Mouse (Mus musculus): ENCODE results near the gene Sh3rf1. TPM values are rescaled to one million over a fixed set of nuclear protein-coding genes. Genes with fewer than 3 reads are reported as not detected.

Sh3rf1 gene
- total RNA-seq, 1 experiment from 2014 or later, result 9.3 TPM

DNA sequence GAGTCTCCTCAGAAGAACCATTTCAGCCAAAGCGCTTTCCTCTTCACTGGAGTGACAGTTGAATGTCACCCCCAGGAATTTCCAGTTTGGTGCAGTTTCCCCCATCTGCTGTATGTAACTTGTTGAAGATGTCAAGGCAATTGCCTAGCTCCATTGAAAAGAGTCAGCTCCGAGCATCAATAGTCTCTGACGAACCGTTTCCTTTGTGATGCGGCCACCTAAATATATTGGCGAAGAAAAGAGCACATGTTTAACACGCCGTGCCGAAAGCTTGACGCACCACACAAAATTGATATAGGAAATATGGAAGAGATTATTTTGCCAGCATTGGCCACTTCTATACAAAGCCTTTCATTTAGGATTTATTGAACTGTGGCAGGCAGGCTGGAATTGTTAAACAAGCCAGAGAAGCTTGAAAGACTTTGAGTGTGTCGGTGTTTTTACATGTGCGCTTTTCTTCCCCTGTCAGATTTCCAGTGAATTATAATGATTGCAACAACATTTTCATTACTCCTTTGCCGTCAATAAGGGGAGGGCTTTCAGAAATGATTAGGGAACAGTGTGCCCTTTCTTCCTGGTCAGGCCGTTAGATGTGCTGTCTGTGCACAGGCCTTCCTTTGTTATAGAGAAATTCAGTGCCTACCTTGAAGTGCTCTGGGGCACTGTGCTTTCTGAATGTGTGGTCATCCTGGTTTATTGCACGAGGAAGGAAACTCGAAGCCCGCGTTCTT, 77.8 kb downstream of the Sh3rf1 start:
- ATAC-seq (replicated peaks in 1 of 2; ENCODE audit: insufficient read depth in 1 of 2, low FRiP score in 2 of 2, low TSS enrichment in 1 of 2, low read depth in 1 of 2, poor library complexity in 2 of 2, severe bottlenecking in 2 of 2), result no peak

DNA sequence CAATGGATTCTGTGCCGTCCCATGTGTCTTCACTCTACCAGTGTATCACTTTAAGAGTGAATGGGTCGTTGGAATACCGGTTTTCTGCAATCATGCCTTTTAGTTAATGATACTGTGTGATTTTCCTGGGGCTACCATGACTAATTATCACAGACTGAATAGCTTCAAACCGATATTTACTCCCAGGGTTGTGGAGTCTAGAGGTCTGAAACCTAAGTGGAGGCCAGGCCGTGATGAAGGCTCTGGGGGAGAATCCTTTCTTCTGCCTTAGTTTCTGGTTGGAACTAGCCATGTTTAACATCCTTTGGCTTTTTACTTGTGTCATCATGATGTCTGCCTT, 78.3 kb downstream of the Sh3rf1 start:
- no peak for ATAC-seq (replicated peaks in 1 of 2; ENCODE audit: insufficient read depth in 1 of 2, low FRiP score in 2 of 2, low TSS enrichment in 1 of 2, low read depth in 1 of 2, poor library complexity in 2 of 2, severe bottlenecking in 2 of 2)

DNA sequence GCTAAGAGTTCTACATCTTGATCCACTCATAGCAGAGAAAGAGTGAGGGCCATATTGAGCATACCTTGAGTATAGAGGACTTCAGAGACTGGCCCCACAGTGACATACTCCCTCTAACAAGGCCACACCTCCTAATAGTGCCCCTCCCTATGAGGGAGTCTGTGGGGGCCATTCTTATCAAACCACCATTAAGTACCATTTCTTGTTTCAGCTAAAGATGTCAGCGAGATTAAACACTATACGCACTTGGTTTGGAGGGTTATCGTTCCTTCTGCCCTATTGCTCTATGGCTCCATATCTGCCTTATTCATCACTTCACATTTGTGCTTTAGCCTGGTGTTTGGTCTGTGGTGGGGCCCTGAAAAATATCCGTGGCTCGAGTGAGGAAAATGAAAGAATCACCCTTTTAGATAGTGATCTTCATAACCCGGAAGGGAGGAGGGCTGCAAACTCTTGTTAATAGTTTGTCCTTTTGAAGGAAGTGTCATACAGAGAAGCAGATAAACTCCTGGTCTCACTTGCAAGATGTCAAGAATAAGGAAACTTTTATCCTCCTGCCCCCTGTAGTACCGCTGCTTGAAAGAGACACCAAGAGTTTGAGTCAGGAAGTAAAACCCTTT, 81.9 kb downstream of the Sh3rf1 start:
- ATAC-seq (replicated peaks in 1 of 2; ENCODE audit: insufficient read depth in 1 of 2, low FRiP score in 2 of 2, low TSS enrichment in 1 of 2, low read depth in 1 of 2, poor library complexity in 2 of 2, severe bottlenecking in 2 of 2), result no peak

DNA sequence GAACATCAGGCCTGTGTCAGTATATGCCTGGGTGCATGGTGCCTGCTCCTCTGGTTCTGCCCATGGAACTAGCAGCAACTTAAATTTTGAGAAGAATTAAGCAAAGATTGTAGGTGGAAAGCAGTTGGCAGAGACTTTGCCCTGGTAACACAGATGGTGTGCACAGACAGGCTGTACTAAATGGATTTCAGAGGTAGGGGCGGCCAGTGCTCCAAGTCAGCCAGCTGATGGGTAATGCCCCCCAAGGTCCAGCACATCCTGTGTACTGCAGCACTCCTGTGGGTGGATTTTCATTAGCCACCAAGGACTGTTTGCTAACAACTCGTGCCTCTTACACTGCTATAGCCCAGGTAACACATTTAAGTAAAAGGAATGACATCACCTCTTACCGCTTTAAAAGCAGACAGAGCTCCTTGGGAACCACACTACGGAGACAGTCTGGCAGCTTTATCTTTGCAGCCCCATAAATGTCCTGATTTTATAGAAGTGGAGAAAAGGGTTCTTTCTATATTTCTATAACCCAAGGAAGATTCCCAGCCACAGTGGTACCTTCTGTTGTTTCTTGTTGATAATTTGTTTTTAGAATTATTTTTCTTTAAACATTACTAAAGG, 82.9 kb downstream of the Sh3rf1 start:
- no peak for ATAC-seq (replicated peaks in 1 of 2; ENCODE audit: insufficient read depth in 1 of 2, low FRiP score in 2 of 2, low TSS enrichment in 1 of 2, low read depth in 1 of 2, poor library complexity in 2 of 2, severe bottlenecking in 2 of 2)

DNA sequence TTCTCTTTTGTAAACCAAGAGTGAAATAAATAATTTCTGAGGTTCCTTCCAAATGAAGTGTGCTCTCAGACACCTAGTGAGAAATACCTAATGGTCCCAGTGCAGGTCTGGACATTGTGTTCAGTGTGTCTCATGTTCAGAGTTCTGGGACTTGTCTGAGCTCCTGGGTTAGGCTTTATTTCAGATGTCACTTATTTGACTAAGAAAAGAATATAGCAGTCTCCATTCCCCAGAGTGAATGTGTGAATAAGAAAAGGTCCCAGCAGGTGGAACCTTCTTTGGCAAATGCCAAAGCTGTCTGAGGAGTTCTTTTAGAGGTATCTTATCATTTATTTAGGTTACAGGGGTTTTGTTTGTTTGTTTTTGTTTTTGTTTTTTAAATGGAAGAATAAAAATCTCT, 85.2 kb downstream of the Sh3rf1 start:
- no peak for ATAC-seq (replicated peaks in 1 of 2; ENCODE audit: insufficient read depth in 1 of 2, low FRiP score in 2 of 2, low TSS enrichment in 1 of 2, low read depth in 1 of 2, poor library complexity in 2 of 2, severe bottlenecking in 2 of 2)

DNA sequence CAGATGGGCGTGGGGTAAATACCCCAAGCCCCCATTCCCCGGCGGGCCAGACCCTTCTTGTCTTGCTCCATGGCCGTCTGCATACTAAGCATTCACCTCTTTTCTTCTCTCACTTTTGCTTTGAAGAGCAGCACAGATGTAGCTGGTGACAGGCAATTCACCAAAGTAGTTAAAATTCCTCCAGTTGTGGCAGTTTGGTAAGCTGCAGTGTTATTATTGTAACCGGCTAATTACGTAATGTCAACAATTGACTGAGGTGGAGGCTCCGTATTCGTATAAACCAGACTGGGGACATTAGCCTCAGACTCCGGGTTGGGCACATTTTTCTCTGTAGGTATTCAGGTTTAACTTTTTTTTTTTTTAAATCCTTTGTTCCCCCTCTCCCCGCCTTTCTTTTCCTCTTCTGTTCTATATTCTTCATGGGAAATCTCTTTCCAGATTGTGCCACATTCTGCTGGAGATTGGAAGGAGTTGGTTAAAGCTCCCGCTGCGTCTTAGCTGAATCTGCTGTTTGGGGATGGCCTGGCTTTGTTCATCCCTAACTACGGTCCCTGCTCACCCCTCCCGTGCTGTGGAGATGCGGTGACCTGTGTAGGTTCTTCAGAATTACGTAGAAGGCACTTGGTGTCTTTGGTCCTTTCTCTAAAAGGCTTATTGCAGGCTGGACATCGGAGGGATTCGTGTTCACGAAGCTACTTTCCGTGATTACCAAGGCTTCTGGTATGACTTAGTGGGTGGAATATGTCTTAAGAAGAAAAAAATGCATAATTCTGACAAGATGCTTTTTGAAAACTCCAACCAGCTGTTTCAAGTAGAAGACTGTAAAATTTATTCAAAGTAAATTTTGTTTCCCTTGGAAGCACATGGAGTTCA, 86.1 kb downstream of the Sh3rf1 start:
- ATAC-seq (replicated peaks in 1 of 2; ENCODE audit: insufficient read depth in 1 of 2, low FRiP score in 2 of 2, low TSS enrichment in 1 of 2, low read depth in 1 of 2, poor library complexity in 2 of 2, severe bottlenecking in 2 of 2), result no peak

DNA sequence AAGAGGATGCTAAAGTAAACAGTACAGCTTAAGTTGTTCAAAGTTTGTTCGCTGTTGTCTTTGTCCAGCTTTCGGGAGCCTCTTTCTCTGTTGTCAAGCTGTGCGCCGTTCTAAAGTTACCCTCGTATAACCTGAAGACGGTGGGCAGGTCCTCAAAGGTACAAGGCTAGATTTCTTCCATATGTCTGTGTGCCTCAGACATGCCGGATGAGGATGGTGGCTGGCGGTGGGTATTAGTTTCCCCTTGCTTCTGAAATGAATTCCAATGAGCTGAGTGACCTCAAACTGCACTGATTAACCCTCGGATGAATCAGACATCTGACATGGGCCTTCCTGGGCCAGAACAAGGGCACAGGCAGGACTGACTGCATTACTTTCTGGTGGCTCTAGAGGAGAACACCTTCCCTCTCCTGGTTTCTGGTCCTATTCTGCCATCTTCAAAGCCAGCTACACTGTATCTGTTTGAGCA, 86.8 kb downstream of the Sh3rf1 start:
- no peak for ATAC-seq (replicated peaks in 1 of 2; ENCODE audit: insufficient read depth in 1 of 2, low FRiP score in 2 of 2, low TSS enrichment in 1 of 2, low read depth in 1 of 2, poor library complexity in 2 of 2, severe bottlenecking in 2 of 2)

DNA sequence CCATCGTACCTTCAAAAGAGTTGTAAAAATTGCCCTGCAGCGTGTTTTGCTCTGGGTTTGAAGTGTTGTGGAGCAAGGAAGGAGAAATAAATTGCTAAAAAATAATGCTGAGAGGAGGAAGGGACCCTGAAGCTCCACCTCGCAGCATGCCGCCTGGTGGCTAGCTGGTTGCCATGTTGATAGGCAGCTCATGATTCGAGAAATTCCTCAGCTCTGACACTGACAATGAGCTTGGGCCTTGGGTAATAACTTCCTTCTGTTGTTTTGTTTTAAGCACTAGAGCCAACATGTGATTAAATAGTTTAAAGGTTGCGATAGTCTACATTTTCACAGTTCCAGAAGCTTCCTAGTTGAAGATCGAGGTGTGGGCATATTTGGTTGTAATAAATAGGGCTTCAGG, 89.3 kb downstream of the Sh3rf1 start:
- ATAC-seq (replicated peaks in 1 of 2; ENCODE audit: insufficient read depth in 1 of 2, low FRiP score in 2 of 2, low TSS enrichment in 1 of 2, low read depth in 1 of 2, poor library complexity in 2 of 2, severe bottlenecking in 2 of 2), result no peak

DNA sequence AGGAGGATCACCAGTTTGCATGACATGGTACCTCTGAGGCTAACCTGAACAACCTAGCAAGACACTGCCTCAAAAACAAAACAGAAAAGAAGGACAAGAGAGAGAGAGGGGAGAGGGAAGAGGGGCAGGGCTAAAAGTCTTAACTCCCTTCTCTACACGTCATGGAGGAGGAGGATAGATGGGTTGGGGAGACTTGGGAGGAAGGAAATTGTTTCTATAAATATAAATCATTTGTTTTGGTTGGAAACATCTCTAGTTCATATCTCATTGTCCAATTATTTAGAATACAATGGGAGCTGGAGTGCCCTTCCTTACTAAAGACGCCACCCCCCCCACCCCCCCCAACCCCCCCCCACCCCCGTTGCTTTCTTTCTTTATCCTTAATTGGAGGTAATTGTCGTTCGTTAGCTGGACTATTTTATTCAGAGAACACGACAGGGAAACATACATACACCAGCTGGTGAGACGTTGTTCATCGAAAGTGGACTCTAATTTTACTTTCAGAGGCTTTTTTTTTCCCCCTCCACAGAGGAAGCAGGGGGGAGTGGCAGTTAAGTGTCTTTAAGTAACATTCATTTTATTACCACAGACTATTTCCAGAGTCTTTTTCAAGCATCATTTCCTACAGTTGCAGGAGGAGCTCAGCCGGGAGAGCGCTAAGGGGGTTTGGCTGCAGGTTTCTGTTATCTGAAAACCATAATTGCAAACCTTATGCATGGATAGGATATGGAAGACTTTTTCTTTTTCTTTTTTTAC, 92.5 kb downstream of the Sh3rf1 start:
- ATAC-seq (replicated peaks in 1 of 2; ENCODE audit: insufficient read depth in 1 of 2, low FRiP score in 2 of 2, low TSS enrichment in 1 of 2, low read depth in 1 of 2, poor library complexity in 2 of 2, severe bottlenecking in 2 of 2), result peak; percentile 57 to 90; a peak in 3 of 4 replicates

DNA sequence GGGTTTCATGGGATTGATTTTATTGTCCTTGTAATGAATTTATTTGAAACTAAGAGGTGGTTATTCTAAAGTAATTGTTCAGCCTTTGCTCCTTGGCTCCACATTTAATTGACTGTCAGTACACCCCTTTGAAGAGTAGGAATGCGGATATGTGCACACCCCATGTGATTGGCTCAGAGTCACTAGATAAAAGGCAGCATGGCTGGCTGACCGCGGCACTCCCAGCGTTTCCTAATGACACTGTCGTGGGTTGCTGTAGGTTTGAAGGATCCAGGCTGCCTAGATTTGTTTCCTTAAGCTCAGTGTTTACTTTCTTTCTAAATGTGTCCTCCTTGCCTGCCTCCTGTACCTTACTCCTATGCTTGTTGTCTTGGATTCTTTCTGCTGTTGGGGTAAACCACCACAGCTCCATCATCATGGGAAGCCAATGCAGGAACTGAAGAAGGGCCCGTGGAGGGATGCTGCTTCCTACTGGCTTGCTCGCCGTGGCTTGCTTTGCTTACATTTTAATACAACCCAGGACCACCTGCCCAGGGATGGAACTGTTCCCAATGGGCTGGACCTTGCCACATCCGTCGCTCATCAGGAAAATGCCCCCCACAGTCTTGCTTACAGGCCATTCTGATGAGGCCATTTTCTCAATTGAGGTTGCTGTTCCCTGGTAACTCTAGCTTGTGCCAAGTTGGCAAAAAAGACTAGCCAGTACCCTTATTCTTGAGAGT, 93.3 kb downstream of the Sh3rf1 start:
- ATAC-seq (replicated peaks in 1 of 2; ENCODE audit: insufficient read depth in 1 of 2, low FRiP score in 2 of 2, low TSS enrichment in 1 of 2, low read depth in 1 of 2, poor library complexity in 2 of 2, severe bottlenecking in 2 of 2), result no peak

DNA sequence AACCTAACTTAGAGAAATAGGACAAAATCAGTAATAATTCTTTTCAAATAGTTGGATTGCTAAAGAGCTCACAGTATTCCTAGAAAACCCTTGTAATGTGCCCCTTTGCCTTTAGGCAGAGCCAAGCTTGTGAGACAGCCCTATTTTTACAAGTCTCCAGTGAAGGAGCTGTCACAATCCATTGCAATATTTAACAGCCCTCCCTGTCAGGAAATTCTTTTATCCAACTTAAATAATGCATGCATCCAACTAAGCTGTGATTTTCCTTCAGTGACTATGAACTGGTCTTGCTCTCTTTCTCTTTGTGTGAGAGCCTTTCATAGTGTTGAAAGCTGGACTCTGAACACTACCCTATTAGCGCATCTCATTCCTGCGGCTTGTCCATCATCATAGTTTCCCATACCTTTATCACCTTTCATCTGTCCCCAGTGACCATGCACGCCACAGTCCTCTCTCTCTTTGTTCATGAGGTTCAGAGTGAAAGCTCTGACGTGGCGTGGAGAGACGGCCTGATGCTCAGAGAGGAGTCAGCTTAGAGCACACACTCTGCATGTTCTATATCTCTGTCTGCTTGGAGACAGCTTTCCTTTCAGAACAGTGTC, 94.0 kb downstream of the Sh3rf1 start:
- no peak for ATAC-seq (replicated peaks in 1 of 2; ENCODE audit: insufficient read depth in 1 of 2, low FRiP score in 2 of 2, low TSS enrichment in 1 of 2, low read depth in 1 of 2, poor library complexity in 2 of 2, severe bottlenecking in 2 of 2)

DNA sequence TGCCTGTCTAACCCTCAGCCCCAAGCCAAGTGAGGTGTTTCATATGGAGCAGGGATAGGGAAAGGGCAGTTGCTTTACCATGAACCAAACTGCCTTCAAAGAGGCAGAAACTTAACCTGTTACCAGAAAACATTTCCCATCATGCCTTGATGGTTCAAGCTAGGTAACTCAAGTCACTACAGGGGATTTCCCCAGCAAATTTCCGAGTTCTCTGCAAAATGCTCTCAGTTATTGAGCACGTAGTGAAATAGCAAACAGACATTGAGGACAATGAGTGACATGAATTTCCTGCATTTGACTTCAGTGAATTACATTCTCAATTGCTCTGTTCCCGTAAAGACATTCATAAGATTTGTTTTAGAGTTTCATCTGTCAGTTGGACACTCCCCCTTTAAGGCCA, 97.5 kb downstream of the Sh3rf1 start:
- ATAC-seq (replicated peaks in 1 of 2; ENCODE audit: insufficient read depth in 1 of 2, low FRiP score in 2 of 2, low TSS enrichment in 1 of 2, low read depth in 1 of 2, poor library complexity in 2 of 2, severe bottlenecking in 2 of 2), result no peak

DNA sequence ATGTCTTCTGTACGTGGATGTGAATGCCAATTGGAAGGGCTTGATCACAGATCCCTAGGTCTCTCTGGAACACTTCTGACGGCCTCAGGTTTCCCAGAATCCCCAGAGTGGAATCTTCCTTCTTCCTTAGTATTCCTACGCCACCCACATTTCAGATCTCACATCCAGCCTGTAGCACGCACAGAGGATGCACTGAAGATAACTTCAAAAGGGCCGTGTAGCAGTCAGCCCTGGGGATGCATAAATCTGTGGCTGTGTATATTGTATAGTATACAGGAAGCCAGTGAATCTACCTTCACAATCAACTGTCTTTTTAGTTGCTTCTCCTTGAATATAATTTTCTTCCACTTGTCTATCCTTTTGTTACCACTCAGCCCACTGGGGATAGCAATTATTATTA, 98.1 kb downstream of the Sh3rf1 start:
- no peak for ATAC-seq (replicated peaks in 1 of 2; ENCODE audit: insufficient read depth in 1 of 2, low FRiP score in 2 of 2, low TSS enrichment in 1 of 2, low read depth in 1 of 2, poor library complexity in 2 of 2, severe bottlenecking in 2 of 2)

DNA sequence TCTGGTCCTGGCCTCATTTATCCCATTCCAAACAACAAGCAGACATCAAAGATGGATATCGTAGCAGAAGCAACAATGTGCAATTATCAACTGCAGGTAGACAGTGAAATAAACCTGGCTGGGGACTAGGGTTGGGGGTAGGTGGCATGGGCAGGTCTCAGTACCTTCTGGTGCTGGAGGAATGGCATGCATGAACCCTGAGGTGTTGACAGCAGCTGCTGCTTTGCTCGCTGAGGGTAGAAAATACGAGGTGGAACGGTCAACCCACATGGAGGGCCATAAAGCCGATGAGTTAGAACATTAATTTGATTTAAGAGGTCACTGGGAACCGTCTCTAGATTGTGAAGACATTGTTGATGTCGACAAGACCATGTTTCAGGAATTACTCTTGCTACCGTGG, 98.8 kb downstream of the Sh3rf1 start:
- no peak for ATAC-seq (replicated peaks in 1 of 2; ENCODE audit: insufficient read depth in 1 of 2, low FRiP score in 2 of 2, low TSS enrichment in 1 of 2, low read depth in 1 of 2, poor library complexity in 2 of 2, severe bottlenecking in 2 of 2)

DNA sequence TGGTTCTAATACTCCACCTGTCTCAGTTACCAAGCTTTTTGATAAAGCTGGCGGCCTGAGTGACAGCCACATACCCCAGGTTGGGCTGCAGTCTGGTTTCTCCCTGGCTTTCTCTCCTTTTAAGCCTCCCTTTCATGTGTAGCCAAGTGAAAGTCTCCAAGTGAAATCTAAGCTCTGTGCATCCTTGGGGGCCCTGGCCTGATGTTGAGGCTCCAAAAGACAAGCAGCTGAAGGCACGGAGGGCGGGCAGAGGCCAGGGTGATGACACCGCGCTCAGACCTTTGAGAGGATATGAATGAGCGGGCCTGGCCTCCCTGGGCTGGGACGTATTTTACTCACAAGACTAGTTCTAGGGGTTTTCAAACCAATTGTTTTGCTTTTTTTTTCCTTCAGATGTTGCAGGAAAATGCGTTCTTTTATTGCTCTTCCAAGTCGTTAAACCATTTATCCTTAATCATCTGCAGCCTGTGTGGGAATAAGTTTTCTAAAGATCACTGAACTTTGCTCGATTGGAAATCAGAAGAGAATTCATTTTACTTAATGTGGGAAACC, 100.8 kb downstream of the Sh3rf1 start:
- no peak for ATAC-seq (replicated peaks in 1 of 2; ENCODE audit: insufficient read depth in 1 of 2, low FRiP score in 2 of 2, low TSS enrichment in 1 of 2, low read depth in 1 of 2, poor library complexity in 2 of 2, severe bottlenecking in 2 of 2)

DNA sequence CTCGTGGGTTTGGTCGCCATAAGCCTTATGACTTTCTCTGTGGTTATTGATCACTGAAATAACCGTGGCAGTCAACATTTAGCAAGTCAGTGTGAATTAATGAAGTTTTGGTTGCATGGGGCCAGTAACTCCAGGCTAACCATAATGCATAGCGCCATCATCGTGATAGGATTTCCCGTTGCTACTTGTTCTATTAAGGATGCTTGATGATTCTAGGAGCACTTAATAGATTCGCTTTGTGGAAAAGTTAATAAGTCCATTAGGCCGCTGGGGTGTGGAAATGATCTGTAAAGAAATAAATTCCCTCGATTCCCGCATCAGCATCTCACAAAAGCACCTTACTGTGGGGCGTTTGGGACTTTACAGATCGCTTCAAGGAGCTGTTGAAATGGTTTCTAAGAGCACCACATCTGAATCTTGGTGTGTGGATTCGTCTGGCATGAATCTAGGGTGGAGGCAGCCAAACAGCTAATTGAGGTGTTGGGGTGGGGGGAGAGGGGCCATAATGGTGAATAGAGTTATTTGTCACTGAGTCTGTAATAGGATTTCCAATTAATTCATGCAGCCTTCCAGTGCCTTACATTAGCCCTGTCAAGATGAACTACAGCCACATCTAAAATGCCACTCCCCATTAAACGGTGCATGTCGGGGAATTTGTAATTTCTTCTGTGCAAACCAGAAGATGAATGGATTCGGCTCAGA, 101.5 kb downstream of the Sh3rf1 start:
- no peak for ATAC-seq (replicated peaks in 1 of 2; ENCODE audit: insufficient read depth in 1 of 2, low FRiP score in 2 of 2, low TSS enrichment in 1 of 2, low read depth in 1 of 2, poor library complexity in 2 of 2, severe bottlenecking in 2 of 2)

Data from hematopoietic stem cell, adult 5-6 weeks (primary cell).